Mouse (Mus musculus) A20 (cell line): ENCODE measurements at regions not wholly inside any gene's neighbourhood (a gene's known extent, or its start where the extent isn't known, plus 50 kb on each side); places are given as distances from the start of the nearest gene placed in this dataset.

Source experiments
- DNase-seq: peaks from one replicate; pipeline ENCODE4 v3.0.0-alpha.2; 2011; ENCODE audit warnings: low read depth, low spot score

GRCm38 (mm10) chr13:33558927-33559326, 74.3 kb downstream of the Serpinb9g start:
- peak; percentile 42 for DNase-seq

GRCm38 (mm10) chr13:33559719-33560118, 75.1 kb downstream of the Serpinb9g start:
- no peak for DNase-seq

GRCm38 (mm10) chr13:33561625-33562024, 77.0 kb downstream of the Serpinb9g start:
- peak; percentile 43 for DNase-seq

- no peak for DNase-seq
Observed at GRCm38 (mm10) chr13:33562928-33563327, 78.3 kb downstream of the Serpinb9g start.

- DNase-seq: no peak
Observed at GRCm38 (mm10) chr13:33563366-33563765, 78.8 kb downstream of the Serpinb9g start.

GRCm38 (mm10) chr13:33567915-33568314, 83.3 kb downstream of the Serpinb9g start:
- DNase-seq: no peak

GRCm38 (mm10) chr13:33569318-33569717, 84.7 kb downstream of the Serpinb9g start:
- DNase-seq: no peak

- DNase-seq: no peak
Observed at GRCm38 (mm10) chr13:33570836-33571235, 86.2 kb downstream of the Serpinb9g start.

- no peak for DNase-seq
Observed at GRCm38 (mm10) chr13:33586065-33586464, 75.1 kb upstream of the Serpinb6d start.
